ENCODE assay signal across 10 mouse cellular contexts in genomic region chr12:56587830-56588229, GRCm38 (mm10). TPM values are rescaled to one million over a fixed set of nuclear protein-coding genes. Genes with fewer than 3 reads are reported as not detected.
DNase-seq lines count a peak whose midpoint lies in the region.
"Had no signal": no experiment of that assay in that cellular context is flagged by ENCODE, and none has a peak within 500 bp of the region (broad histone marks: within the 10 kb centered on the region; RNA-seq: fewer than 3 reads in every experiment).

No protein-coding gene starts in this region.

- peak; percentile 9 for DNase-seq in adrenal gland, adult 2 months
- DNase-seq in adrenal gland, adult 18-20 months (ENCODE audit: low spot score in 2 of 2): no peak
- DNase-seq in layer of hippocampus, adult 9-10 months (ENCODE audit: low spot score): peak; percentile 30
- DNase-seq in layer of hippocampus, adult 8-10 months (ENCODE audit: low spot score in 2 of 2): no peak
- peak; percentile 33 for DNase-seq in ZHBTc4 (ENCODE audit: low read depth, low spot score)
- DNase-seq in layer of hippocampus, adult 9-11 months: peak; percentile 7
- no peak for DNase-seq in thymus, postnatal 25 days
- DNase-seq in cerebellum, adult 9-11 months: no peak

RNA-seq across cellular contexts. Expression of gene Nkx2-9, which starts 25.3 kb away (rescaled TPM):
- under 1 TPM in 1 of 2 experiments, not detected in 1; 0.69 TPM for total RNA-seq in adrenal gland, adult 2 months (2021)
- 0.61 and 0.80 TPM in 2 replicates for polyA plus RNA-seq in adrenal gland, adult 2 months (2012; rRNA removed)
- total RNA-seq in adrenal gland, adult 18-20 months (2021): under 1 TPM; 0.50 to 0.54 TPM
- total RNA-seq in layer of hippocampus, adult 8-10 months (2022): under 1 TPM in 1 of 4 experiments, not detected in 3; 0.49 TPM
- total RNA-seq: gastrocnemius, adult 8-10 months had no signal
- polyA plus RNA-seq: limb, embryonic 11.5 days had no signal

RNA-seq across cellular contexts. Expression of gene Nkx2-1, which starts 51.1 kb away (rescaled TPM):
- total RNA-seq in adrenal gland, adult 2 months (2021): not detected
- polyA plus RNA-seq in adrenal gland, adult 2 months (2012; rRNA removed): not detected in 2 replicates
- not detected for total RNA-seq in adrenal gland, adult 18-20 months (2021)
- under 1 TPM; 0.26 to 0.39 (median 0.31) TPM for total RNA-seq in layer of hippocampus, adult 8-10 months (2022)
- total RNA-seq: gastrocnemius, adult 8-10 months had no signal
- polyA plus RNA-seq: limb, embryonic 11.5 days had no signal

Comparison
In these comparisons a context has a peak if more than half of its experiments do, and no peak if none do; other contexts are left out.
1. DNase-seq: peak in adrenal gland, adult 2 months (single experiment), layer of hippocampus, adult 9-10 months (single experiment), ZHBTc4 (single experiment) and layer of hippocampus, adult 9-11 months (single experiment); none in adrenal gland, adult 18-20 months (0 of 2), layer of hippocampus, adult 8-10 months (0 of 2), thymus, postnatal 25 days (single experiment) and cerebellum, adult 9-11 months (single experiment).